Mouse (Mus musculus): ENCODE measurements around the gene Cfap52.
A peak's percentile ranks its signal among the peaks of the same experiment; 100 is the strongest.

- peak; percentile 35 for TF ChIP-seq CTCF (IDR thresholded peaks at IDR 0.05; ENCODE audit: control insufficient read depth, insufficient read depth, insufficient read length)
- TF ChIP-seq USF1 (IDR thresholded peaks at IDR 0.05; ENCODE audit: low read depth) = no peak
- no peak for TF ChIP-seq MYOG (IDR thresholded peaks at IDR 0.05; ENCODE audit: control insufficient read depth, extremely low read depth, insufficient read length)
- no peak for TF ChIP-seq FOSL1 (IDR thresholded peaks at IDR 0.05; ENCODE audit: insufficient read depth, low read length, poor library complexity, severe bottlenecking)
- no peak for TF ChIP-seq CEBPB (IDR thresholded peaks at IDR 0.05; ENCODE audit: low read depth)
These were observed 42.7 kb downstream of the Cfap52 start for GRCm38 (mm10) chr11:67922755-67923125.

Measured in C2C12 (cell line).